Mouse (Mus musculus): Measurements from ENCODE around the gene Comt.

The Comt gene

GRCm38 (mm10) chr16:18357977-18358376, 68.7 kb downstream of the Comt start:
- DNase-seq (ENCODE audit: low spot score) = no peak

- no peak for DNase-seq (ENCODE audit: low spot score)
Observed at GRCm38 (mm10) chr16:18356961-18357360, 69.7 kb downstream of the Comt start.
